Mouse (Mus musculus): Measurements from ENCODE around the gene Fsip1.

Gene Fsip1

GRCm38 (mm10) chr2:118168225-118168624, 88.5 kb downstream of the Fsip1 start:
- WGBS = 86% methylated on average over 1 of the region's 1 CpGs

- 64% methylated on average over 4 of the region's 4 CpGs for WGBS
Measured at GRCm38 (mm10) chr2:118167731-118168130, 89.0 kb downstream of the Fsip1 start.

GRCm38 (mm10) chr2:118165691-118166090, 91.1 kb downstream of the Fsip1 start:
- 95% methylated on average over 2 of the region's 2 CpGs for WGBS

GRCm38 (mm10) chr2:118164137-118164536, 92.6 kb downstream of the Fsip1 start:
- 73% methylated on average over 6 of the region's 6 CpGs for WGBS

GRCm38 (mm10) chr2:118162486-118162885, 94.3 kb downstream of the Fsip1 start:
- WGBS = 91% methylated on average over 5 of the region's 5 CpGs

GRCm38 (mm10) chr2:118160991-118161390, 95.8 kb downstream of the Fsip1 start:
- whole genome bisulfite sequencing = 92% methylated on average over 2 of the region's 2 CpGs

GRCm38 (mm10) chr2:118160547-118160946, 96.2 kb downstream of the Fsip1 start:
- WGBS = 71% methylated on average over 6 of the region's 6 CpGs

- 49% methylated on average over 6 of the region's 6 CpGs for WGBS
Measured at GRCm38 (mm10) chr2:118159126-118159525, 97.6 kb downstream of the Fsip1 start.

GRCm38 (mm10) chr2:118158095-118158494, 98.7 kb downstream of the Fsip1 start:
- 91% methylated on average over 3 of the region's 3 CpGs for WGBS

GRCm38 (mm10) chr2:118149855-118150563, 106.8 kb downstream of the Fsip1 start:
- WGBS = 45% methylated on average over 12 of the region's 12 CpGs

- 74% methylated on average over 4 of the region's 4 CpGs for WGBS
Measured at GRCm38 (mm10) chr2:118148321-118149142, 108.2 kb downstream of the Fsip1 start.

GRCm38 (mm10) chr2:118147749-118148148, 109.0 kb downstream of the Fsip1 start:
- 85% methylated on average over 3 of the region's 3 CpGs for WGBS

GRCm38 (mm10) chr2:118141651-118142050, 115.1 kb downstream of the Fsip1 start:
- WGBS = 89% methylated on average over 10 of the region's 10 CpGs

- 69% methylated on average over 6 of the region's 6 CpGs for whole genome bisulfite sequencing
Measured at GRCm38 (mm10) chr2:118139261-118139660, 117.5 kb downstream of the Fsip1 start.

- WGBS = 88% methylated on average over 2 of the region's 2 CpGs
Measured at GRCm38 (mm10) chr2:118137776-118138175, 119.0 kb downstream of the Fsip1 start.

GRCm38 (mm10) chr2:118137071-118137470, 119.7 kb downstream of the Fsip1 start:
- 91% methylated on average over 9 of the region's 9 CpGs for WGBS

- WGBS = 85% methylated on average over 3 of the region's 3 CpGs
Measured at GRCm38 (mm10) chr2:118128313-118128712, 128.5 kb downstream of the Fsip1 start.

GRCm38 (mm10) chr2:118127516-118128288, 129.1 kb downstream of the Fsip1 start:
- 90% methylated on average over 5 of the region's 5 CpGs for WGBS

GRCm38 (mm10) chr2:118125943-118126470, 130.8 kb downstream of the Fsip1 start:
- 84% methylated on average over 7 of the region's 7 CpGs for WGBS

- 83% methylated on average over 11 of the region's 11 CpGs for WGBS
Measured at GRCm38 (mm10) chr2:118125211-118125939, 131.4 kb downstream of the Fsip1 start.

- 89% methylated on average over 7 of the region's 7 CpGs for WGBS
Measured at GRCm38 (mm10) chr2:118124437-118124836, 132.3 kb downstream of the Fsip1 start.
